Mouse (Mus musculus) stomach, postnatal 0 days (tissue): ENCODE measurements around the gene Gldc. TPM values are rescaled to one million over a fixed set of nuclear protein-coding genes. Genes with fewer than 3 reads are reported as not detected.

Experiments
- ATAC-seq: fragments of 200-750 bp; cut with Nextera tagmentation; 2 replicates; pipeline ENCODE4 v1.8.0; 2017; ENCODE audit not compliant: low FRiP score, low TSS enrichment
- DNase-seq: peaks from one replicate; pipeline ENCODE4 v3.0.0-alpha.2; 2016; ENCODE audit warnings: low spot score
- H3K27ac ChIP-seq: fragments of 300-500 bp; sonication (generic); replicated peaks from 2 replicates; pipeline ENCODE4 v1.5.1; 2014; ENCODE audit warnings: mild to moderate bottlenecking, control low read depth
- H3K27me3 ChIP-seq: fragments of 300-500 bp; sonication (generic); 2 replicates; pipeline ENCODE4 v1.6.1; 2014; ENCODE audit warnings: low read length; ENCODE audit not compliant: control insufficient read depth, insufficient read depth
- H3K36me3 ChIP-seq: fragments of 300-500 bp; sonication (generic); 2 replicates; pipeline ENCODE4 v1.6.1; 2014; ENCODE audit warnings: low read length, mixed read lengths; ENCODE audit not compliant: control insufficient read depth, insufficient read depth
- H3K4me1 ChIP-seq: fragments of 300-500 bp; sonication (generic); replicated peaks from 2 replicates; pipeline ENCODE4 v1.6.1; 2014; ENCODE audit warnings: antibody characterized with exemption; ENCODE audit not compliant: control insufficient read depth, insufficient read depth
- H3K4me2 ChIP-seq: fragments of 300-500 bp; sonication (generic); replicated peaks from 2 replicates; pipeline ENCODE4 v1.6.1; 2014; ENCODE audit warnings: low read depth, mild to moderate bottlenecking, control low read depth, moderate library complexity
- H3K4me3 ChIP-seq: fragments of 300-500 bp; sonication (generic); 2 replicates; pipeline ENCODE4 v1.5.1; 2014; ENCODE audit warnings: low read depth, low read length, control low read depth
- H3K9ac ChIP-seq: fragments of 300-500 bp; sonication (generic); 2 replicates; pipeline ENCODE4 v1.6.1; 2014; ENCODE audit warnings: mild to moderate bottlenecking, low read length, control low read depth, mixed read lengths
- H3K9me3 ChIP-seq: fragments of 300-500 bp; sonication (generic); 2 replicates; pipeline ENCODE4 v1.6.1; 2016; ENCODE audit warnings: low read length; ENCODE audit not compliant: control insufficient read depth
- CTCF ChIP-seq: IDR thresholded peaks from 2 replicates; pipeline ENCODE4 v1.5.1; 2016; ENCODE audit warnings: antibody characterized with exemption, low read depth, mild to moderate bottlenecking, moderate library complexity
- EP300 ChIP-seq: optimal IDR thresholded peaks from 2 replicates; pipeline ENCODE3; 2016; ENCODE audit warnings: antibody characterized with exemption
- WGBS: fragments of 180-500 bp; shearing (Covaris S2); extraction: QIAGEN DNeasy Blood & Tissue Kit; methylation state at CpG from one replicate; pipeline ENCODE4 v1.1.7; 2014; 5-methylcytosine and 5-hydroxymethylcytosine counted together
- polyA plus RNA-seq: library from polyadenylated mRNA; unstranded; fragments of >200 nt; fragmentation: Nextera tagmentation; extraction: Ambion mirVana; gene quantifications from 2 replicates; pipeline ENCODE4 v1.2.1, GENCODE M21; 2015

Gene Gldc
- polyA plus RNA-seq, 1 experiment from 2014 or later: 18.3 TPM

DNA sequence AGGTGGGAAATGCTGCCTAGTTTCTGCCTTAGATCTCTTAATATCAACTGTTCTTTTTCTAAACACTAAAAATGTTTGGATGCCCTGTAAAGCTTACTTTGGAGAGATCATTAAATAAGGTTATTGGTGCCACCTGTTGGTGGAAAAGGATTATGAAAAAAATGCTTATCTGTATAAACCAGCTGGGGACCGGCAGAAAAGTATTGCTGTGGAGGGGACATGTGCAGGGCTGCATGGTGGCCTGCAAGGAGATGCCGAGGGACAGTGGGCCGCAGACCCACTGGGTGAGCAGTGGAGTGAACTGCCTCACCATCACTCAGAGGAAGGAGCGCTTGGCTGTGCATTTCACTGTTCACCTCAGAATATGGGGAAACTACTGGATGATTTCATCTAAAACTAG, 47.1 kb downstream of the Gldc start:
- no peak overlapping the region for H3K4me2 ChIP-seq
- H3K9ac ChIP-seq: no peak overlapping the region
- no peak for ATAC-seq
- no peaks in the 10 kb centered on the region for H3K9me3 ChIP-seq
- no peak for TF ChIP-seq EP300
- TF ChIP-seq CTCF: peak; percentile 67
- no peaks in the 10 kb centered on the region for H3K36me3 ChIP-seq
- no peak overlapping the region for H3K4me3 ChIP-seq
- no peak overlapping the region for H3K27ac ChIP-seq
- no peaks in the 10 kb centered on the region for H3K27me3 ChIP-seq
- no peak for DNase-seq
- no peaks in the 10 kb centered on the region for H3K4me1 ChIP-seq
- WGBS: 59% methylated on average over 4 of the region's 4 CpGs

DNA sequence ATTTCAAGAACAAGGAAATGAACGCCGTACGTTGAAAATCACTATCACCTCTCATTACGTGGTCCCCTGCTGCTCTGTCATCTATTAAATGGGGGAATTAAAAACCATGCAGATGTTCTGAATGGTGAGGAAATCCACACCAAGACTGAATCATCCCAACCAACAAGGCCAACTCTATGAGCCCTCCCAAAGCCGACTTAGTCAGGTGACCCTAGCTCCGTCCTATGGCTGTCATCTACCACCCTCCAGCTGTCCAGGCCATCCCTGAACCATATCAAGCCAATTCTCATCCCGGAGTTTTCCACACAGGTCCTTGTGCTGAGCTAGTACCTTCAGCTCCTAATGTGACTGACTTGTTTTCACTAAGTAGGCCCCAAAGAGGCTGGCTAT, 49.6 kb downstream of the Gldc start:
- DNase-seq (no peak), ATAC-seq (peak; percentile 21; the same call in 1 of the 2 replicates)
- Histone ChIP-seq H3K4me1 (no peaks in the 10 kb centered on the region), H3K9me3 (no peaks in the 10 kb centered on the region), H3K27me3 (no peaks in the 10 kb centered on the region), H3K9ac (no peak overlapping the region), H3K4me3 (no peak overlapping the region), H3K36me3 (no peaks in the 10 kb centered on the region), H3K27ac (peak overlapping the region; percentile 78), H3K4me2 (no peak overlapping the region)
- no peak for TF ChIP-seq CTCF
- no peak for TF ChIP-seq EP300
- WGBS: 72% methylated on average over 7 of the region's 7 CpGs

DNA sequence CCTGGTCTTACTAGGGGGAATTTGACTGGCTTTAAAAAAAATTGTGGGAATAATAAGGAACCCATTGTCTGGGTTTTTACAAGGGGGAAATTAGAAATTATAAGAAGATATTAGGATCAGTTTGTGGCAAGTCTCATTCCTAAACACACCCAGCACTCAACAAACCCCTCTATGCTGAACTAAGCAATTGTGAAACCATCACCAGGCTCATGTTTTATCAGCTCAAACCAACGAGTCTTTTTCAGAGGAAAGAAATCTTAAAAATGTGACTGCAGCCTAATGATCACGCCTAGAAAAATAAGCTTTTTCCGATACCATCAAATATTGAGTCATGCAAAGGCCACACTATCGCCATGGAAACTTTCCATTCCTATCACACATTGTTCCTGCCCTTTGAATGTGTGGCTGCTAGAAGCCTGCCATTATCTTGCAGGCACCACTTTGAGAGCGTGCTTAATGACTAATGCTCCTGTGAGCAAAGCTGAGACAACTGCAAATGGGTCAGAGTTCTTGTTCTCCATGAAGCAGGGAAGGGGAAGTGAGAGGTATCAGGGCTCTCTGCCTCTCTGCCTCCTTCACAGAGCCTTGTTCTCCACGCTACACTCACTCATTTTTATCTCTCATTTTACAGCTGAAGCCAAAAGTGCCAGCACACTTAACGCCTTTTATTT, 50.1 kb downstream of the Gldc start:
- WGBS: 45% methylated on average over 7 of the region's 7 CpGs
- Histone ChIP-seq H3K27ac (peak overlapping the region; percentile 78), H3K4me2 (no peak overlapping the region), H3K9me3 (no peaks in the 10 kb centered on the region), H3K36me3 (no peaks in the 10 kb centered on the region), H3K4me3 (no peak overlapping the region), H3K4me1 (no peaks in the 10 kb centered on the region), H3K9ac (no peak overlapping the region), H3K27me3 (no peaks in the 10 kb centered on the region)
- peak; percentile 66 for DNase-seq
- peak; percentile 95 for ATAC-seq
- TF ChIP-seq CTCF: no peak
- no peak for TF ChIP-seq EP300

GRCm38 (mm10) chr19:30118344-30119312, 56.6 kb downstream of the Gldc start:
- H3K9ac ChIP-seq: no peak overlapping the region
- TF ChIP-seq EP300: no peak
- TF ChIP-seq CTCF: no peak
- H3K27me3 ChIP-seq: no peaks in the 10 kb centered on the region
- peak; percentile 91 for ATAC-seq
- no peaks in the 10 kb centered on the region for H3K36me3 ChIP-seq
- WGBS: 68% methylated on average over 17 of the region's 17 CpGs
- H3K4me1 ChIP-seq: 0 out of 2 replicates have a peak, but pooled peaks cover 3% of the 10 kb centered on the region
- peak; percentile 83 for DNase-seq
- H3K4me3 ChIP-seq: no peak overlapping the region
- H3K4me2 ChIP-seq: no peak overlapping the region
- H3K27ac ChIP-seq: peak overlapping the region; percentile 45; the same call in 1 of the 2 replicates
- H3K9me3 ChIP-seq: no peaks in the 10 kb centered on the region

- WGBS: 66% methylated on average over 9 of the region's 9 CpGs
- DNase-seq (no peak), ATAC-seq (no peak)
- H3K4me1 ChIP-seq: 0 out of 2 replicates have a peak, but pooled peaks cover 3% of the 10 kb centered on the region
- H3K4me3 ChIP-seq: no peak overlapping the region
- no peaks in the 10 kb centered on the region for H3K9me3 ChIP-seq
- no peak overlapping the region for H3K4me2 ChIP-seq
- H3K36me3 ChIP-seq: no peaks in the 10 kb centered on the region
- no peak overlapping the region for H3K27ac ChIP-seq
- TF ChIP-seq EP300 (no peak), CTCF (no peak)
- no peak overlapping the region for H3K9ac ChIP-seq
- no peaks in the 10 kb centered on the region for H3K27me3 ChIP-seq
Measured at GRCm38 (mm10) chr19:30117775-30118174, 57.5 kb downstream of the Gldc start.
